15 mouse cellular contexts compared by ENCODE assay signal in the genomic region with DNA sequence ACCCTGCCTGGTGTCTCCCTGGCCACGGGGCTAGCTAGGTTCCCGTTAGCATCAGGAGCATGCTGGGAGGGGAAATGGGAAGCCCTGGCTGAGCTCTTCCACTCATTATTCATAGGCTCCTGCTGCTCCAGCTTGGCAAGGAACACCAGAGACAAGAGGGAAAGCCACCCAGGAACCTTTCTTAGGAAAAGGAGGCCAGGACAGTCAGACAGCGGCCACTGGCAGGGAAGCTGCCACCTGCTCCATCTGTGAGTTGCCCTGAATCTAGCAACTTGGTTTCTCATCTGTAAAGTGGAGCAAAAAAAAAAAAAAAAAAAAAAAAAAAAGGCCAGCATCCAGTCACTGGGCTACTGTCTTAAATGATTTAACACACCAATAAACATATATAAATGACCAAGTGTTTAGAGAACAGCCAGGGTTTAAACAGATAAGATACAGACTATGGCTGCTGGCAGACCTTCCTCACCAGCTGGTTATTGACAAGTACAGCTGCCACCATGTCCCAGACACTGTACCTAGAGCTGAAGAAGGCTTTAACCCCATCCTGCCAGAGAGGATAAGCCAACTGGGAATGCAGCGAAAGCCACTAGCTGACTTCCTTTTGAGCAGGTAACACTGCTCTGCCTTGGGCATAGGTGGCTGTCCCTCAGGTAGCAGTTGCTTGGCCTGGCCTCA. TPM values are rescaled to one million over a fixed set of nuclear protein-coding genes. Genes with fewer than 3 reads are reported as not detected.
DNase-seq lines count a peak whose midpoint lies in the region; ATAC-seq and TF ChIP-seq lines count a peak whose summit lies in the region.
"Had no signal": no experiment of that assay in that cellular context is flagged by ENCODE, and none has a peak within 500 bp of the region (broad histone marks: within the 10 kb centered on the region; RNA-seq: fewer than 3 reads in every experiment).

No protein-coding gene starts in this region.

- H3K27ac ChIP-seq in heart, adult 2 months, result peak overlapping the region; percentile 88
- H3K27ac ChIP-seq in ES-E14 (ENCODE audit: insufficient read depth, low read depth, low read length, poor library complexity, severe bottlenecking), result no peak overlapping the region
- no peak overlapping the region for H3K27ac ChIP-seq in neural tube, embryonic 15.5 days (replicated peaks)
- H3K27ac ChIP-seq: liver, embryonic 13.5 days had no signal

- 41% methylated on average over 4 of the region's 4 CpGs for WGBS in heart, adult 2 months
- WGBS in neural tube, embryonic 15.5 days, result 64% methylated on average over 4 of the region's 4 CpGs

- H3K9ac ChIP-seq in heart, adult 2 months (ENCODE audit: low read depth, low read length), result no peak overlapping the region
- H3K9ac ChIP-seq in ES-E14 (ENCODE audit: insufficient read depth, low read depth, low read length, poor library complexity, severe bottlenecking), result no peak overlapping the region
- no peak overlapping the region for H3K9ac ChIP-seq in neural tube, embryonic 15.5 days (replicated peaks)
- H3K9ac ChIP-seq: liver, embryonic 13.5 days had no signal

- in situ Hi-C loops in ES-E14 (cut with MboI; ENCODE audit: low sequenced_read_pairs in 2 of 2, unreplicated experiment in 2 of 2), result no loop called here

- no peaks in the 10 kb centered on the region for H3K9me3 ChIP-seq in ES-E14 (ENCODE audit: control insufficient read depth, insufficient read depth, low read depth, low read length)
- H3K9me3 ChIP-seq in neural tube, embryonic 15.5 days (replicated peaks), result no peaks in the 10 kb centered on the region
- H3K9me3 ChIP-seq: liver, embryonic 13.5 days had no signal

- peaks cover 2% of the 10 kb centered on the region; the same call in 1 of the 2 replicates for H3K36me3 ChIP-seq in heart, adult 2 months (ENCODE audit: control insufficient read depth, insufficient read depth, low read length)
- peaks cover 25% of the 10 kb centered on the region for H3K36me3 ChIP-seq in ES-E14 (ENCODE audit: control insufficient read depth, insufficient read depth, low read length, poor library complexity, severe bottlenecking)
- H3K36me3 ChIP-seq in neural tube, embryonic 15.5 days, result peaks cover 12% of the 10 kb centered on the region

- TF ChIP-seq CTCF in heart, adult 2 months (IDR thresholded peaks at IDR 0.05), result no peak

- H3K27me3 ChIP-seq in heart, adult 2 months (ENCODE audit: control insufficient read depth, insufficient read depth, low read length), result no peaks in the 10 kb centered on the region
- no peaks in the 10 kb centered on the region for H3K27me3 ChIP-seq in neural tube, embryonic 15.5 days (replicated peaks)
- H3K27me3 ChIP-seq: liver, embryonic 13.5 days had no signal

- peaks cover 15% of the 10 kb centered on the region for H3K4me1 ChIP-seq in heart, adult 2 months (ENCODE audit: control insufficient read depth, insufficient read depth, low read length)
- no peaks in the 10 kb centered on the region for H3K4me1 ChIP-seq in ES-E14 (ENCODE audit: control insufficient read depth in 2 of 2, insufficient read depth in 2 of 2, low read length in 2 of 2, poor library complexity in 1 of 2)
- no peaks in the 10 kb centered on the region for H3K4me1 ChIP-seq in neural tube, embryonic 15.5 days

- no peak overlapping the region for H3K4me2 ChIP-seq in neural tube, embryonic 15.5 days
- H3K4me2 ChIP-seq: liver, embryonic 13.5 days had no signal

- peak in 1 of 2 experiments; percentile 33 for DNase-seq in heart, adult 2 months
- DNase-seq in heart, postnatal 10 days, result no peak
- DNase-seq in ES-E14 (ENCODE audit: low read depth, low spot score), result no peak
- peak; percentile 88 for DNase-seq in Muller cell, postnatal 12 days (ENCODE audit: inconsistent ontology term)
- DNase-seq in cerebellum, postnatal 36 days, result peak; percentile 67 to 70
- no peak for DNase-seq in right cerebral cortex, postnatal 4 days
- DNase-seq in embryo, embryonic 9.5 days (ENCODE audit: extremely low spot score), result no peak
- DNase-seq: kidney, adult 2 months; liver, embryonic 13.5 days; thymus, adult 18-20 months had no signal

- TF ChIP-seq EP300 in heart, adult 2 months (IDR thresholded peaks at IDR 0.05; ENCODE audit: insufficient read depth, low read depth, low read length), result no peak

- no peak overlapping the region for H3K4me3 ChIP-seq in heart, adult 2 months
- H3K4me3 ChIP-seq in ES-E14 (ENCODE audit: insufficient read depth in 1 of 2, low read depth in 1 of 2, low read length in 2 of 2, poor library complexity in 1 of 2, severe bottlenecking in 1 of 2), result no peak overlapping the region
- H3K4me3 ChIP-seq in neural tube, embryonic 15.5 days (replicated peaks), result no peak overlapping the region
- H3K4me3 ChIP-seq: liver, embryonic 13.5 days had no signal

- intact Hi-C loops in heart, adult 2 months (cut with DNase I), result no loop called here
- intact Hi-C loops in heart, postnatal 10 days (cut with DNase I), result loop anchor here (2.0 kb wide), 1 partner anchor 15 kb away; no protein-coding TSS in a partner anchor

- H3K79me2 ChIP-seq in heart, adult 2 months (replicated peaks; ENCODE audit: control insufficient read depth, insufficient read depth, low read length), result no peaks in the 10 kb centered on the region

- ATAC-seq in neural tube, embryonic 15.5 days (ENCODE audit: low FRiP score), result no peak

- TF ChIP-seq POLR2A in heart, adult 2 months (IDR thresholded peaks at IDR 0.05; ENCODE audit: insufficient read depth, low read depth, low read length), result no peak

TF ChIP-seq in ES-E14, 5 proteins besides CTCF, POLR2A, EP300 and RAD21:
- no peak for TF ChIP-seq ZC3H11A (IDR thresholded peaks at IDR 0.05; ENCODE audit: borderline replicate concordance, low read depth, low read length)
- peak; percentile 75 for TF ChIP-seq ZNF384 (IDR thresholded peaks at IDR 0.05; ENCODE audit: low read depth, low read length)
- no peak for TF ChIP-seq CHD2 (IDR thresholded peaks at IDR 0.05; ENCODE audit: low read depth, low read length)

RNA-seq across cellular contexts. Expression of a gene that starts 22.2 kb away (rescaled TPM):
- total RNA-seq in heart, adult 2 months (2021), result 10 to 100 TPM; 20.1 to 22.9 TPM
- 22.3 and 36.4 TPM in 2 replicates for polyA plus RNA-seq in heart, adult 2 months (2012; rRNA removed)
- total RNA-seq in heart, postnatal 10 days (2021), result 10 to 100 TPM; 14.9 to 17.0 TPM
- total RNA-seq in ES-E14 (2012; rRNA removed), result 6.6 and 10.6 TPM in 2 replicates
- polyA plus RNA-seq in neural tube, embryonic 15.5 days (2015; fragmentation: Nextera tagmentation; extraction: Ambion mirVana), result 51.3 and 52.2 TPM in 2 replicates

RNA-seq across cellular contexts. Expression of a gene that starts 23.0 kb away (rescaled TPM):
- 10 to 100 TPM; 53.5 to 55.7 TPM for total RNA-seq in heart, adult 2 months (2021)
- 29.4 and 49.1 TPM in 2 replicates for polyA plus RNA-seq in heart, adult 2 months (2012; rRNA removed)
- total RNA-seq in heart, postnatal 10 days (2021), result 10 to 100 TPM; 53.3 to 54.8 TPM
- total RNA-seq in ES-E14 (2012; rRNA removed), result 73.7 and 88.8 TPM in 2 replicates
- 103 and 109 TPM in 2 replicates for polyA plus RNA-seq in neural tube, embryonic 15.5 days (2015; fragmentation: Nextera tagmentation; extraction: Ambion mirVana)

RNA-seq across cellular contexts. Expression of a gene that starts 44.6 kb away (rescaled TPM):
- total RNA-seq in heart, adult 2 months (2021), result not detected
- 0.10 and 0.32 TPM in 2 replicates for polyA plus RNA-seq in heart, adult 2 months (2012; rRNA removed)
- not detected for total RNA-seq in heart, postnatal 10 days (2021)
- 0.21 and 0.62 TPM in 2 replicates for total RNA-seq in ES-E14 (2012; rRNA removed)
- polyA plus RNA-seq in neural tube, embryonic 15.5 days (2015; fragmentation: Nextera tagmentation; extraction: Ambion mirVana), result 2.8 and 3.5 TPM in 2 replicates
- total RNA-seq: heart, postnatal 36 days had no signal
- polyA plus RNA-seq: liver, embryonic 13.5 days; macrophage had no signal

RNA-seq across cellular contexts. Expression of a gene that starts 50.4 kb away (rescaled TPM):
- 10 to 100 TPM; 41.5 to 47.4 TPM for total RNA-seq in heart, adult 2 months (2021)
- polyA plus RNA-seq in heart, adult 2 months (2012; rRNA removed), result 27.7 and 38.9 TPM in 2 replicates
- total RNA-seq in heart, postnatal 10 days (2021), result 10 to 100 TPM; 41.7 to 44.0 TPM
- 29.8 and 42.3 TPM in 2 replicates for total RNA-seq in ES-E14 (2012; rRNA removed)
- 37.4 and 38.2 TPM in 2 replicates for polyA plus RNA-seq in neural tube, embryonic 15.5 days (2015; fragmentation: Nextera tagmentation; extraction: Ambion mirVana)

RNA-seq across cellular contexts. Expression of a gene that starts 52.2 kb away (rescaled TPM):
- not detected for total RNA-seq in heart, adult 2 months (2021)
- polyA plus RNA-seq in heart, adult 2 months (2012; rRNA removed), result not detected in 2 replicates
- total RNA-seq in heart, postnatal 10 days (2021), result not detected
- total RNA-seq in ES-E14 (2012; rRNA removed), result 0.27 and 0.32 TPM in 2 replicates
- polyA plus RNA-seq in neural tube, embryonic 15.5 days (2015; fragmentation: Nextera tagmentation; extraction: Ambion mirVana), result not detected in 2 replicates
- total RNA-seq: adrenal gland, postnatal 4 days; heart, postnatal 36 days had no signal
- polyA plus RNA-seq: kidney, adult 2 months; large intestine, adult 2 months; macrophage had no signal

Comparison
In these comparisons a context has a peak if more than half of its experiments do, and no peak if none do; other contexts are left out.
1. DNase-seq: peak in Muller cell, postnatal 12 days (single experiment) and cerebellum, postnatal 36 days (2 of 2); none in heart, postnatal 10 days (0 of 2), ES-E14 (single experiment), right cerebral cortex, postnatal 4 days (single experiment) and embryo, embryonic 9.5 days (single experiment).